Mouse (Mus musculus) hematopoietic multipotent progenitor cell, adult 10-12 weeks (in vitro differentiated cells): ENCODE measurements around the gene Olfr1493-ps1. TPM values are rescaled to one million over a fixed set of nuclear protein-coding genes. Genes with fewer than 3 reads are reported as not detected.

ENCODE experiments used
- polyA plus RNA-seq: library from polyadenylated mRNA; stranded (reverse); fragments of >175 nt; gene quantifications from 2 replicates; pipeline ENCODE4 v1.2.3, GENCODE M21; 2012; ENCODE audit warnings: low replicate concordance

The Olfr1493-ps1 gene
- polyA plus RNA-seq = not detected in 2 replicates

GRCm38 (mm10) chr19:13722978-13723377 lies at the start of gene Olfr1493-ps1:
Gene Olfr1493-ps1 (plus strand): TSS chr19:13723278.

GRCm38 (mm10) chr19:13696968-13697367 lies 26.1 kb upstream of the Olfr1493-ps1 start, which contains the start of gene Olfr1491:
Gene Olfr1491 (plus strand): TSS chr19:13697268.

GRCm38 (mm10) chr19:13739428-13739827 lies 16.4 kb downstream of the Olfr1493-ps1 start, which contains the start of gene Olfr1494:
Gene Olfr1494 (plus strand): TSS chr19:13739728.

GRCm38 (mm10) chr19:13764306-13764705 lies 41.2 kb downstream of the Olfr1493-ps1 start, which contains the start of gene Olfr1495:
Gene Olfr1495 (plus strand): TSS chr19:13764606.

GRCm38 (mm10) chr19:13777578-13777977 lies 54.5 kb downstream of the Olfr1493-ps1 start, which contains the start of gene Olfr1496:
Gene Olfr1496 (plus strand): TSS chr19:13777878.

Other genes with a start within 250 kb of the Olfr1493-ps1 start
- gene Olfr1475, start 243.1 kb upstream of the Olfr1493-ps1 start, polyA plus RNA-seq = not detected in 2 replicates
- not detected in 2 replicates for gene Olfr1477, start 222.7 kb upstream of the Olfr1493-ps1 start, polyA plus RNA-seq
- gene Olfr1480, start 195.4 kb upstream of the Olfr1493-ps1 start, polyA plus RNA-seq = not detected in 2 replicates
- gene Olfr1484, start 139.8 kb upstream of the Olfr1493-ps1 start, polyA plus RNA-seq = not detected in 2 replicates
- 0.04 TPM in 1 of 2 replicates, not detected in the other for gene Olfr1487, start 105.9 kb upstream of the Olfr1493-ps1 start, polyA plus RNA-seq
- gene Olfr1489, start 91.7 kb upstream of the Olfr1493-ps1 start, polyA plus RNA-seq = not detected in 2 replicates
- gene Olfr1490, start 72.2 kb upstream of the Olfr1493-ps1 start, polyA plus RNA-seq = not detected in 2 replicates
- gene Olfr1491, start 26.0 kb upstream of the Olfr1493-ps1 start, polyA plus RNA-seq = not detected in 2 replicates
- gene Olfr1494, start 16.4 kb downstream of the Olfr1493-ps1 start, polyA plus RNA-seq = not detected in 2 replicates
- not detected in 2 replicates for gene Olfr1495, start 41.3 kb downstream of the Olfr1493-ps1 start, polyA plus RNA-seq
- gene Olfr1496, start 54.6 kb downstream of the Olfr1493-ps1 start, polyA plus RNA-seq = not detected in 2 replicates
- not detected in 2 replicates for gene Olfr1497, start 74.9 kb downstream of the Olfr1493-ps1 start, polyA plus RNA-seq
- gene Olfr1499, start 96.2 kb downstream of the Olfr1493-ps1 start, polyA plus RNA-seq = not detected in 2 replicates
- not detected in 2 replicates for gene Olfr1500, start 107.2 kb downstream of the Olfr1493-ps1 start, polyA plus RNA-seq
- not detected in 2 replicates for gene Olfr1501, start 127.4 kb downstream of the Olfr1493-ps1 start, polyA plus RNA-seq
- not detected in 2 replicates for gene Olfr1502, start 138.5 kb downstream of the Olfr1493-ps1 start, polyA plus RNA-seq
- gene Olfr1504, start 174.7 kb downstream of the Olfr1493-ps1 start, polyA plus RNA-seq = not detected in 2 replicates
- not detected in 2 replicates for gene Olfr1505, start 190.3 kb downstream of the Olfr1493-ps1 start, polyA plus RNA-seq